Mouse (Mus musculus): ENCODE data around the gene Ano10. TPM values are rescaled to one million over a fixed set of nuclear protein-coding genes. Genes with fewer than 3 reads are reported as not detected.
"Not testable (repeated sequence)": the region's sequence is repeated elsewhere in the genome, so short reads cannot be mapped to it uniquely, and the experiment has no call there.

Ano10 gene
- polyA plus RNA-seq (2017; shearing (Covaris generic)): 10 to 100 TPM; 18.2 to 22.9 TPM

DNA sequence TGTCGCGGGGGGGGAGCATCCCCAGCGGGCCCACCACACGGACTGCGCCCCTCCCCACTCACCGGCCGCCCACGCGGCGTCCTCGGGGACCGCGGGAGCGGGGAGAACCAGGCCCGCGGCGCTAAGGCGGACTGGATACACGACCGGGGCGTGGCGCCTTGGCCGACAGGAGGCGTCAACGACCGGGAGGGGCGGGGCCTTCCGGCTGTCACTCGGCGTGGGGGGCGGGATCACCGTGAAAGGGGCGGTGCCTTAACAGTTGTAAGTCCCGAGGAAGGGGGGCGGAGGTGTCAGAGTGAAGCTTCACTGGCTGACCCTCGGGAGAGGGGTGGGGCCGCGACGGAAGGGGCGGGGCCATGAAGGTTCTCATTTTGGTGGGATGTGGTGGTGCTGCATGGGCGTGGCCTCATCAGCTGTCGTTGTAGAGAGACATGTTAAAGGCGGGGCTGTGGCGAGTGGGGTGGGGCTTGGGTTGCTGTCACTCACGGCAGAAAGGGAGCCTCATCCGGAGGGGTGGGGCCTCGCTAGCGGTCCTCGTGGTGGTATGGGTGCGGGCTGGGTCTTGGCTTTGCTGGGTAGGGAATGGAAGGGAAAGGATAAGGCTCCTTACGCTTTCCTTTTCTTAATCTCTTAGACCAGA is at the start of gene Ano10:
Gene Ano10, minus strand, starts transcription at position 182 of the 640 bp plus-strand sequence.
- peak; percentile 93 for ATAC-seq

DNA sequence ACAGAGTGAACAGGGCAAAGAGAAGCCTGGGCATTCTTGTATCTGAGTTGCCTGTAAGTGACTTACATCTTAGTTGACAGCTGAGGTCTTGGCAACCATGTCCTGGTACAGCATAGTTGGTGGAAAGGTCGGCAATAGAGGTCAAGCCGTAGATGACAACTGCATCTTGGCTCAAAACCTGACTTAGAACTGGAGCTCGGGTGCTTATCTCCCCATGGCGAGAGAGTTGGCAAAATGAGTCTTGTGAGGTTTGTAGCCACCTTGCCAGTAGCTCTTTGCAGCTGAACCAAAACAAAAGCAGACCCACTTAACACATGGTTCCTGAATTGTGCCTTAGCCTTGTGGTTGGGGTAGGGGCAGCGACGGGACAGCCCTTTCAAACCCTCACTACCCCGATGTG is 49.2 kb upstream of the Ano10 start:
- ATAC-seq: no peak

DNA sequence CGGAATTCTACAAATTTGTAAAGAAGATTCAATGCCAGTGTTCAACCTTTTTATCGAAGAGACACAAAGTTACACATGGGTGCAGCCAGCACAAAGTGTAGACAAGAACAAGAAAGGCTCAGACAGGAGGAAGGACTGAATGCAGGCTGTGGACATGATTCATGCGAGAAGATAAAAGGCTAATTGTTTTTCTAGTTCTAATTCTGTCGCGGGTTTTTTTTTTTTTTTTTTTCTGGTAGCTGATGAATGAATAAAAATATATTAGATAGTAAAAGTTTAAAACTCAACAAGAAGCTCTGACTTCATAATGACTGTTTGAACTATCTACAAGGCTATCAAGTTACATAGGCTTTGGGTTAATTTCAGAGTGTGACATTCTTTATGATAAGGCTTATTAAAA is 45.7 kb upstream of the Ano10 start:
- no peak for ATAC-seq

DNA sequence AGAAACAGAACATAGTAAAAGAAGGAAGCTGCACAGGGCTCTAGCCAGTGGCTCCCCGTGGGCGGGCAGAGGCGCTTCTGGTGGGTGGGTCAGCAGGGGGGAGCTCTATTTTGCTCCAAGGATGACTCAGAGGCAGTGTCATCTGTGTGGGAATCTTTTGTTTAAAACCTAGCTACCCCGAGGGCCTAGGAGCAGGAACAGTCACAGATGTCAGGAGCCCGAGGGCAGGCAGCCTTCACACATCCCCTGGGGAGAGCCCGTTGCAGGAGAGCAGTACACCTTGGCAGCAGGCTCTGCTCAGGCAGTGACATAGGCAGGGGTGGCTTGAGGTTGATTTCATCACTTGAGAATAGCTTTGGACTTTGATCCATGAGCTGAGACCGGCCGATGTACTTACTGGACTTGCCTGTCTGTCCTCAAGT is 43.3 kb upstream of the Ano10 start:
- ATAC-seq: no peak

DNA sequence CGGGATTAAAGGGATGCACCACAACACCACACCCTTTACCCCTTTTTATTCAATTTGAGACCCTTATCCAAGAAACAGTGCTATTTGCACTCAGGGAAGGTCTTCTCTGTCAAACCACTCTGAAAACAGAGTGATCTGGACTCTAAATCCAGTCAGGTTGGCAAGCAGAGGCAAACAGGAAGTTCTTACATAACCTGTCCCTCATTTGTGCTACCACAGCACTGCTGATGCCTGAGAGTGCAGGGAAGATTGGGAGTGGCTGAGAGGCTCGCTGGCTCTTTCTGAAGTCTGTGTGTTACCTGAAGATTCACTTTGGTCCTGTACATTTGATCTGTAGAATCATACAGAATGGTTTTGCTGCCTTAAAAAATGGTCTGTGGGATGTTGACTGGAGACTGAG is 42.5 kb upstream of the Ano10 start:
- no peak for ATAC-seq

DNA sequence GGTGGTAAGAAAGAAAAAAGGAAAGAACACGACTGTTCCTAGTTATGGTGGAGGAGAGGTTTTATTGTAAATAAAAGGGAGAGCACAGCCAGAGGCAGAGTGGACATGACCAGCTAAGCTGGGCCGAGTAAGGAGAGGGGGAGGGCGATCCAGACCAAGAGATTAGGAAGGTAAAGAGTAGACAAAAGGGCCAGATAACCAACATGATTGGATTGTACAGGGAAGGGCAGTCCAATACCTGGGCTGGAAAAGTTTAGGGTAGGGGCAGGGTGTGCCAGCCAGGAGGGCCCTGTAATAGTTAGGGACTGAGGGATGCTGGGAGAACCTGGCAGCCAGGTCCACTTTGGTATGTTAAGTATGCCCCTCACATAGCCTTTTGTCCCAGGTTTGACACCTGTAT is 34.0 kb upstream of the Ano10 start:
- ATAC-seq: no peak

DNA sequence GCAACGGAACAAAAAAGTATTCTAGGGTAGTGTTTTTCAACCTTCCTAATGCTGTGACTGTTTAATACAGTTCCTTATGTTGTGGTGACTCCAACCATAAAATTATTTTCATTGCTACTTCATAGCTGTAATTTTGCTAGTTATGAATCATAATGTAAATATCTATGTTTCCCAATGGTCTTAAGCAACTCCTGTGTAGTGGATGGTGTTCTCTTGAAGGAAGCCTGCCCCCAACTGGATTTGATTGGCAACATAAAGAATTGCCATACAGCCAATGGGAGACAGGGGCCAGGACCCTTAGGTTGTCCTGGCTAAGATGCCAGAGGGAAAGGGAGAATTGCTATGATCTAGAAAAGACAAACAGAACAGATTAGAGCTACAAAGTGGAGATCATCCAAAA is 31.8 kb upstream of the Ano10 start:
- no peak for ATAC-seq

DNA sequence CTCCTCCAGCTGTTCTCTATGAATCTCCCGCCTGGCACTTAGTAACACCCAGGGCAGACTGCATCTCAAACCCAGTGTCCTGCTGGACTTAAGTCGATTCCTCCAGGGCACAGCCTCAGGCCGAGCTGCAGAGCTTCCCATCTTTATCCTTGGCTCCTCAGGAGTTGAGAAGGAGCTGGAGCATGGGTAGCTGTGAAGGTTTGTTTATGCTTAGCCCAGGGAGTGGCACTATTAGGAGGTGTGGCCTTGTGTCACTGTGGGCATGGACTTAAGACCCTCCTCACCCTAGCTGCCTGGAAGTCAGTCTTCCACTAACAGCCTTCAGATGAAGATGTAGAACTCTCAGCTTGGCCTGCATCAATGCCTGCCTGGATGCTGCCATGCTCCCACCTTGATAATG is 28.1 kb upstream of the Ano10 start:
- no peak for ATAC-seq

DNA sequence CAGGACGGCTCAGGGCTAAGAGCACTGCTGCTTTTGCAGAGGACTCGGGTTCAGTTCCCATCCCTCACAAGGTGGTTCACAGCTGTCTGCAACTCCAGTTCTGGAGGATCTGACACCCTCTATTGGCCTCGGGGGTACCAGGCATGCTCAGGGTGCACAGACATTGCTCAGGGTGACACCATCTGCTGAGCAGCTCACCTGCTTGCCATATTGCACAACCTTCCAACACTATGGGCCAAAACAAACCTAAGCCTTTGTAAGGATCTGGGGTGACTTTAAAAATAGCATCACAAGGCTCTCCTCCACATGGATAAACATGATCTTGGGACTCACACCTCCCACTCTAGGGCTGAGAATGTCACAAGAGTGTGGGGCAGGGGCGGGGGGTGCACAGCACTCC is 26.4 kb upstream of the Ano10 start:
- no peak for ATAC-seq

DNA sequence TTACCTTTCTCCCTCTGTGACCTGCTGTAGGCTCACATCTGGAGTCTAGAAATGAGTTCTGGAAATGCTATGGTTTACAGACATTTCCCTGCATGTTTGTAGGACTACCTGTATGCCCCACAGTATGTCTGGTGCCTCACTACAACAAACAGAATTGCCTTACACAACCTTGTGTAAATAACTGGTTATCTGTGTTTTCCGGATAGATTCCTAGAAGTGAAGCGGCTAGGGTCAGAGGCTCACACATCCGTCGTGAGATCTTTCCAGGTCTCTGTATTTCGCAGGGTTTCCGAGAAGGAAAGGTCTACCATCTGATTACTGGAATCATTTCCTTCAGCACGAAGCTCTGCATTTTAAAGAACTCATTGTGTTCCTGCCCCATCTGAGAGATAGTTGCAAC is 22.3 kb upstream of the Ano10 start:
- no peak for ATAC-seq

DNA sequence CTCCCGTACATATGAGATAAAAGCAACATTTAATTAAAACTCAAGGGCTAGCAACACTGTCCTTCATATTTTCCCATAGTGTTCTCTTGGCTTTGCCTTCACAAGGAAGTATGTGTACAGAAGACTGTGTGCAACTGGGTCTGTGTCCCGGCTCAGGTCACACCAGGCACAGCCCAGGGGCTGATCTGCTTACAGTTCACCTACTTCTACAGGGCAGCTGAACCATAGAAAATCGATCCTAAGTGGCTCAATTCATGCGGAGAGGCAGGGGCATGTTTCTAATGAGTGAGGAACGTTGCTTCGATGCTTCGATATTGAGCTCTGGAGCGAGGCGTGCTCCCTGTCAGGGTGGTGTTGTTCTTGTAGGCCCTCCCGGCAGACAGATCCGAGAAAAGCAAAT is 21.3 kb upstream of the Ano10 start:
- no peak for ATAC-seq

DNA sequence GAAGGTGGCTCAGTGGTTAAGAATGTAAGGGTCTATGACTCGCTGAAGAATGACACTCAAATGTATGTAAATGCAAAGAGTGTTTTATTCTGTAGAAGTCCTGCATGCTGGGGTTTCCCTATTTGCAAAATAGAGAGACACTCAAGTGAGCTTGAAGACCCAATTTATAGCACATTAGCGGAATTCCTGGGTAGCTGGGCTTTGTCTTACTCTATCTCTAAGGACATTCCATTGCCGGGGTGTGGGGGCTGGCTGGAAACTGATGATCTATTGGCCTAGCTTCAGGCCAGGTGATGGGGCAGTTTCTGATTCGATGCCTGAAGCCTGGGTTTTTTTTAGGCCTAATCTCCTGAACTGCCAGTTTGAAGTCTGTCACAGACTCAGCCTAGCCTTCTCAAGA is 20.7 kb upstream of the Ano10 start:
- no peak for ATAC-seq

DNA sequence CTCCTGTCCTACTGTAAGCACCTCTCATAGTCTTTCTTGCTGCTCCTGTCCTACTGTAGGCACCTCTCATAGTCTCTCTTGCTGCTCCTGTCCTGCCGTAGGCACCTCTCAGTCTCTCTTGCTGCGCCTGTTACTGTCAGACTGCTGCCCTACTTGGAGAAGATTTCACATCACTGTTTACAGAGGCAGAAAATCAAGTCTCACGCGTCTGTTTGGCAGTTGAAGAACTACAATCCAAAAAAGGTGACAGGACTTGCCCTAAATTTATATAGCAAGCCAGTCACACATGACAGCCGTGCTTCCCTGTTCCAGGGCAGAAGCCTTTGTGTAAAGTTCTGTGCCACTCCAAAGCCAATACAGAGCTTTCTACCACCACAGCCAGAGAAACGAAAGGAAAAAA is 20.2 kb upstream of the Ano10 start:
- ATAC-seq: no peak

DNA sequence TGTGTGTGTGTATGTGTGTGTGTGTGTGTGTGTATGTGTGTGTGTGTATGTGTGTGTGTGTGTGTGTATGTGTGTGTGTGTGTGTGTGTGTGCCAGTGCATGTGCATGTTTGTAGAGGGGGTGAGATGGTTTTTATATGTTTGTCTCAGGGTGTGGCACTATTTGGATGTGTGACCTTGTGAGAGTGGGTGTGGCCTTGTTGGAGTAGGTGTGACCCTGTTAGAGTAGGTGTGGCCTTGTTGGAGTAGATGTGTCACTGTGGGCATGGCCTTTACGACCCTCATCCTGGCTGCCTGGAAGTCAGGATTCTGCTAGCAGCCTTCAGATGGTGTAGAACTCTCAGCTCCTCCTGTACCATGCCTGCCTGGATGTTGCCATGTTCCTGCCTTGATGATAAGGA is 18.9 kb upstream of the Ano10 start:
- not testable (repeated sequence) for ATAC-seq

DNA sequence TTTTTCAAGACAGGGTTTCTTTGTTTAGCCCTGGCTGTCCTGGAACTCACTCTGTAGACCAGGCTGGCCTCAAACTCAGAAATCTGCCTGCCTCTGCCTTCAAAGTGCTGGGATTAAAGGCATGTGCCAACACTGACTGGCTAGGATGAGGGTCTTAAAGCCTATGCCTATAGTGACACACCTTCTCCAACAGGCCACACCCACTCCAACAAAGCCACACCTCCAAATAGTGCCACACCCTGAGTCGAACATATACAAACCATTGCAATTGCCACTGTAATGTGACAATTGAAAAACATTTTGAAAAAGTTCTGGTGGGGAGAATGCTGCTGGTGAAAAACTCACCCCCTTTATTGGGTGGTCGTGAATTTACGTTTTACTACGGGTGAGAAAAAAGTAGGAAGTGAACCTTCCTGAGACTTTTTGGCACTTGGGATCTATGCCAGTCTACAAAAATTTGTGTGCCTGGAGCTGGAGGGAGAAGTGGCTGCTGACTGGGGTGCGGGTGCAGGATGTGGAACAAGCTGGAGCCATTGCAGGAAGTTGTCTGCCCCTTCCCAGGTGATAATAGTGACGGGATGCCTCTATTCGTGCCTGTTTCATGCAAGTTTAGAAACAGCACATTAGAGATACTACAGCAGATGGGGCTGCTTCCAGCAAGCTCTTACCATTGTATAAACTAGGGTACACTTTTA is 18.2 kb upstream of the Ano10 start:
- ATAC-seq: no peak

DNA sequence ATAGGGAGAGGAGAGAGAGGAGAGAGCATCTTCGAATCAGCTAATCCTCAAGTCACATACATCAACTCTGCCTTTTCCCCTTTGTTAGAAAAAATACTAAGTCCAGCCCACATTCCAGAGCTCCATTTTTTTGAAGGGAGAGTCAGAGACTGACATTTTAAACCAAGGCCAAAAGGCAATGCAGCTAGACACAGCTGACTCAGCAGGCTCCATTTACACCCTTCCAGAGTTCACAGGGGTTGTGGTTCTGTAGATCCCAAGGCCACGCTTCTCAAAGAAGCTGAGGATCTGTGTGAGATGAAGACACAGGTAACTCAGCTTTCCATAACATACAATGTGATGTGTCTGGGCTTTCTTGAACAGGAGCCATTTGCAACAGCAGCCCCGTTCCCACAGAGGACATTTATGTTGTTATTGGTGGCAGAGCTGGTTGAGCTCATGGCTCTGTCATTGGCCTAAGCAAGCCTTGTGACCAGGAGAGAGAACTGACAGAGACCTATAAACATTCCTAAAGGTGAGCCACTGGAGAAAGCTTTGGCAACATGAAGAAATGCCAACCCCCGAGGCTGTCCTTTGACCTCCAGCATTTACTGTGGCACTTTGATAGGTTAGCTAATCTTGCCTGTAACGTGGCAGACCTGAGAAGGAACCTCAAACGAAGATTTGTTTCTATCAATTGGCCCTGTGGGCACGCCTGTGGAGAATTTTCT is 17.0 kb upstream of the Ano10 start:
- ATAC-seq: no peak

DNA sequence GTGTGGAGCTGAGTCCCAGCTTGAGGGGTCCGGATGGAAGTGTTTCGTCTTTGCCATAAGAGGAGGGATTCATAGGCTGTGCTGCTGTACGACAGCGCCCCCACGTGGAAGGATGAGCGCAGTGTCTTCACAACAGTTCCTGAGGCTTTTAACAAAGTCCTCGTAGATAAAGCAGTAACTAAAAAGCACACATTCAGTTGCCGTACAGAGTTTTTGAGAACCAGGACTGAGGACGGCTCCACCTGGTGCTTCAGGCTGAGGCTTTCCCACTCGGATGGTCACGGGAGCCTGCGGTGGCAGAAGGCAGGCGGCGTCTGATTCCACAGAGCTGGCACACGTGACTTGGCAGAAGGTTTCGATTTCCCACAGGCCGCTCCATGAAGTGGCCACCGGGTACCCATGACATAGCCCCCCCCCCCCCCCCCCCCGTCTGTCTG is 16.4 kb upstream of the Ano10 start:
- ATAC-seq: peak; percentile 92

DNA sequence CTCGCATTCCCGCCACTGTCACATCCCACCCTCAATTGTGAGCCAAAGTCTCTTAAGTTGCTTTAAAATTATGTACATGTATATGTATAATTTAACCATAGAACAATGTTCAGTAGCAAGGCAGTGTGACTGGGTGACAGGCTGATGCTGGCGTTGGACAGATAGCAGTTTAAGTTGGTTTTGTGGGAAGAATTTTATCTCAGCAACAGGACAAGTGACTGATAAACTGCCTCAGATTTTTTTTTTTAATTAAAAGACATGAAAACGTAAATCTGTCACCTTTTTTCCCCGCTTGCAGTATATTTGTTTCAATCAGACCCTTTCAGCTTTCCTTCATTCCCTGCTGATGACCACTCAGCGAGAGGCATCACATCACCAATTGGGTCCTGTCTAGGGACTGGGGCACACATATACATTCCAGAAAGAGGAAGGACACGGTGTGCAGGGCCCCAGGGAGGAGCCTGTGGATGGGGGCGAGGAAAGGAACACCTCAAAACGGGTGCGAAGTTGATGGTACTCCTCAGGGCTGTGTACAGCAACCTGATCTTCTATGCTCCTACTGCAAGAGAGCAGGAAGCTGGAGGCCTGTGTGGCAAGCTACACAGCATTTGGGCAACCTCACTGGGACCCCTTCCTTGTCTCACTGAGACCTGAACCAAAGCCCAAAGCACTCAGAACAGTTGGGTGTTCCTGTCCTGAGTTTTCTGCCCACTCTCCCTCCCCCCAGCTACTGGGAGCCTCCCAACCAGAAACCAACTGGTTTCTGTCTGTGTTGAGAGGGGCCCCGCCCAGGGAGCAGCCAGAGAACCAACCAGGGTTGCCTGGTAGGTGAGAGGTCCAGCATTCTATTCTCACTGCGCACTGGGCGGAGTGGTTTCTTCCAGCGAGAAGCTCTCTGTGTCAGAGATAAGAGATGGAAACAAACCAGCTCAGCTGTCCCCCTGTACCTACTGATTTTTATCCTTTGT is 15.1 kb upstream of the Ano10 start:
- no peak for ATAC-seq

DNA sequence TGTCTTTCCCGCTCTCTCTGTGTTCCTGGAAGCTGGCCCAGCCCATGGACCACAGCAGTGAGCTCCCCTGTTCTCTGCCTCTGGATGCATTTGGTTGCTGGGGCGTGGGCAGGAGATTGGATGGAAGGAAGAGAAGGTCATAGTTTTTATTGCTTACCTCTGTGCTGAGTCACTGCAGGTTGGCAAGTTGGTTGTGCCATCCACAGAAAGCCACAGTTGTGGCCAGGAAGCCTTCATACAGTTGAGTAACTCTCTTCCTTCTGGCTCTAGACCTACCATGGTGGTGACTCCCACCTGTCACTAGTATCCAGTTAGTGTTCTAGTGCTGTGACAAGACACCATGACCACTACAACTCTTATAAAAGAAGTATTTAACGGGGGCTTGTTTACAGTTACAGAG is 11.1 kb upstream of the Ano10 start:
- ATAC-seq: no peak

DNA sequence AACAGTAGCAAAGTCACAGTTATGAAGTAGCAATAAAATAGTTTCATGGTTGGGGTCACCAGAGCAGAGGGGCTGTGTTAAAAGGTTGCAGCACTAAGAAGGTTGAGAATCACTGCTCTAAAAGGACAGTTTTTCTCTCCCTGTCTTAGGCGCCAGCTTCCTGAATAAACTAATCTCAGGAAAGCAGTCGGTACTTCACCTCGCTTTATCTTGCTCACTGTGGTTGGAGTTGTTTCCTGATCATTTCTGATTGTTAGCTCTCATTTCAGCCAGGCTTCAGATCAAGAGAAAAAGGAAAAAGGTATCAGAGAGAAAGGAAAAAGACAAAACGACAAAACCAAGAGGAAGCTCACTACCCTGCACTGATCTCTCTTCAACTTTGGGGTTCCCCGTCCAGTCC is 1.9 kb upstream of the Ano10 start:
- no peak for ATAC-seq

DNA sequence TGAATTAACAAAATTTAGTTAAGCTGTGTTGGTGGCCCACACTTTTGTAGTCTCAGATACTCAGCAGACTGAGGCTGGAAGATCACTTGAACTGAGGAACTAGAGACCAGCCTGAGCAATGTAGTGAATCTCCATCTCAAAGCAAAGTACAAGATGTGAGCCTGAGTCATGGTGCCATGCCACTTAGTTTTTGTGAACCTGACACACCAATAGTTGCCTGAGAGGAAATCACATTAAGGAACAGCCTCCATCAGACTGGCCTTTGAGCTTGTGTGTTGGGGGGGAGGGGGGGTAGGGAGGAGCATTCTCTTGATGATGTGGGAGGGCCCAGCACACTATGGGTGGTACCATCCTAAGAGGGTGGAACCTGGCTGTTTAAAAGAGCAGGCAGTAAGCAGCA is 1.2 kb upstream of the Ano10 start:
- ATAC-seq: no peak

DNA sequence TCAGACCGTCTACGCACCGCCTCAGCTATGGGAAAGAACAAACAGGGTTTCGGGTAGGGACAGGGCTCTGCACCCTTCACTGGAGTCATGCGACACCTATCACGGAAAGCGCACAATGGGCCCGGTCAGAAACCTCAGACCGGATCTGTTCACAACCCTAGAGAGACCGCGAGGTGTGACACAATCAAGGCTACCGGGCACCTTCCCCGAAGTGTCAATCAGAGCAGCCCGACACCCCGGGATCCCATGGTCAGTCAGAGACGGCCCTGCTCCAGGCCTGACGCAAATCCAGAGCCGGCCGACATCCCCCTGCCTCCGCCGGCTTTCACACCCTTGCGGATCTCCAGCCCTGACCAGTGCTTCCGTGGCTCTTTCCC is 370 bp downstream of the Ano10 start:
- peak; percentile 44 for ATAC-seq

DNA sequence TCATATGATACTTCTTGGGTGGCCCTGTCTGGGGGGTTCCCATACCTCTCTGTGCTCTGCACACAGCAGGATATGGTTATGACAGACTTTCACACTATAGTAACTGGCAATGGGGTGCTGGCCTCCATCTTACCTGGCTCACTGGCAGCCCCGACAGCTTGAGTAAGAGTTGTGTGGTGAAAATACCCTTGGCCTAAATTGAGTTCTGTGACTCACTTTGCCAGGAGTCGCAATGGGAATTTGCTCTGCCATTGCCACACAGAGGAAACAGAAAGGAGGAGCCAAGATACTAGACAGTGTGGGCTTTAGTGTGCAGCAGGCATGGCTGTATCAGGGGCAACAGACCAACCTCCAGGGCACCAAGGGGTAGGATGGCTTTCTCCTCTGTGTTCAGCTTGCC is 4.0 kb downstream of the Ano10 start:
- ATAC-seq: no peak

Data from CD4-positive, CD25-positive, alpha-beta regulatory T cell, adult 4 months (primary cell).